ENCODE assay signal across 18 mouse cellular contexts in genomic region chr7:113682271-113682670, GRCm38 (mm10).
"Had no signal": no experiment of that assay in that cellular context is flagged by ENCODE, and none has a peak within 500 bp of the region (broad histone marks: within the 10 kb centered on the region; RNA-seq: fewer than 3 reads in every experiment).

No protein-coding gene starts in this region.

- H3K27me3 ChIP-seq: limb, embryonic 15.5 days; liver, embryonic 13.5 days; lung, embryonic 15.5 days; midbrain, embryonic 12.5 days; neural tube, embryonic 13.5 days had no signal

- H3K36me3 ChIP-seq: limb, embryonic 15.5 days; liver, embryonic 13.5 days; lung, embryonic 15.5 days; midbrain, embryonic 12.5 days; neural tube, embryonic 13.5 days had no signal

- H3K9me3 ChIP-seq: limb, embryonic 15.5 days; liver, embryonic 13.5 days; lung, embryonic 15.5 days; megakaryocyte, embryonic 14.5 days; midbrain, embryonic 12.5 days; neural tube, embryonic 13.5 days had no signal

- DNase-seq: kidney, adult 8-10 months; kidney, postnatal 25 days; liver, embryonic 13.5 days; liver, postnatal 0 days; lung, postnatal 14 days; retina, postnatal 1 day; right cerebral cortex, postnatal 25 days; thymus, adult 18-20 months; thymus, postnatal 14 days had no signal

- H3K4me1 ChIP-seq: limb, embryonic 15.5 days; liver, embryonic 13.5 days; lung, embryonic 15.5 days; megakaryocyte, embryonic 14.5 days; midbrain, embryonic 12.5 days had no signal

- H3K9ac ChIP-seq: limb, embryonic 15.5 days; liver, embryonic 13.5 days; liver, postnatal 0 days; lung, embryonic 15.5 days; midbrain, embryonic 12.5 days; neural tube, embryonic 13.5 days had no signal

- H3K27ac ChIP-seq: limb, embryonic 15.5 days; liver, embryonic 13.5 days; lung, embryonic 15.5 days; macrophage; midbrain, embryonic 12.5 days; neural tube, embryonic 13.5 days; stomach, postnatal 0 days had no signal

- ATAC-seq: intestine, postnatal 0 days; liver, postnatal 0 days; midbrain, embryonic 16.5 days had no signal

- H3K4me3 ChIP-seq: limb, embryonic 15.5 days; liver, embryonic 13.5 days; lung, embryonic 15.5 days; megakaryocyte, embryonic 14.5 days; midbrain, embryonic 12.5 days; neural tube, embryonic 13.5 days had no signal

- H3K4me2 ChIP-seq: limb, embryonic 15.5 days; liver, embryonic 13.5 days; lung, embryonic 15.5 days; midbrain, embryonic 12.5 days; neural tube, embryonic 13.5 days had no signal
